In genomic region chr13:55640480-55640879, GRCm38 (mm10) we compare ENCODE assay signal across 8 mouse cellular contexts. TPM values are rescaled to one million over a fixed set of nuclear protein-coding genes. Genes with fewer than 3 reads are reported as not detected.
DNase-seq lines count a peak whose midpoint lies in the region; ATAC-seq and TF ChIP-seq lines count a peak whose summit lies in the region.
"Not testable (repeated sequence)": the region's sequence is repeated elsewhere in the genome, so short reads cannot be mapped to it uniquely, and the experiment has no call there.

No protein-coding gene starts in this region.

- H3K27me3 ChIP-seq in hindbrain, postnatal 0 days (ENCODE audit: insufficient read depth, low read length), result not testable (repeated sequence)

- H3K9ac ChIP-seq in hindbrain, postnatal 0 days (replicated peaks; ENCODE audit: low read length), result not testable (repeated sequence)

- H3K27ac ChIP-seq in hindbrain, postnatal 0 days, result not testable (repeated sequence)

- H3K4me2 ChIP-seq in hindbrain, postnatal 0 days (ENCODE audit: low read depth, low read length), result not testable (repeated sequence)

- ATAC-seq in hindbrain, postnatal 0 days, result not testable (repeated sequence)
- peak; percentile 91 for ATAC-seq in megakaryocyte, adult 5-6 weeks (ENCODE audit: poor library complexity, severe bottlenecking)

- whole genome bisulfite sequencing in hindbrain, postnatal 0 days, result 48% methylated on average over 8 of the region's 8 CpGs

- not testable (repeated sequence) for H3K9me3 ChIP-seq in hindbrain, postnatal 0 days (ENCODE audit: low read length)

- not testable (repeated sequence) for H3K4me3 ChIP-seq in hindbrain, postnatal 0 days (ENCODE audit: low read length)

- peak; percentile 82 for TF ChIP-seq CTCF in hindbrain, postnatal 0 days (IDR thresholded peaks at IDR 0.05; ENCODE audit: low read depth)

- DNase-seq in T-cell, adult 2 months (ENCODE audit: low spot score), result peak; percentile 71
- peak; percentile 83 to 88 for DNase-seq in cerebellum, postnatal 10 days
- DNase-seq in frontal cortex, postnatal 14 days (ENCODE audit: low spot score in 2 of 2), result peak; percentile 37 to 73
- peak; percentile 78 for DNase-seq in hindbrain, postnatal 0 days (ENCODE audit: low spot score)
- peak; percentile 71 to 78 for DNase-seq in left cerebral cortex, adult 18-20 months (ENCODE audit: low spot score in 2 of 2)
- peak; percentile 73 for DNase-seq in right cerebral cortex, postnatal 14 days
- DNase-seq in urinary bladder, postnatal 14 days (ENCODE audit: low spot score), result peak; percentile 75

- not testable (repeated sequence) for H3K4me1 ChIP-seq in hindbrain, postnatal 0 days (ENCODE audit: insufficient read depth, low read length)

- peaks cover 29% of the 10 kb centered on the region for H3K36me3 ChIP-seq in hindbrain, postnatal 0 days (ENCODE audit: insufficient read depth, low read length)

RNA-seq across cellular contexts. Expression of gene Ddx46, which starts 5.7 kb away (rescaled TPM):
- 17.9 and 18.7 TPM in 2 replicates for total RNA-seq in hindbrain, postnatal 0 days (2014; rRNA removed)
- 19.9 and 23.4 TPM in 2 replicates for polyA plus RNA-seq in hindbrain, postnatal 0 days (2015; fragmentation: Nextera tagmentation; extraction: Ambion mirVana)
- 10 to 100 TPM; 40.3 to 45.4 TPM for total RNA-seq in left cerebral cortex, adult 18-20 months (2021)
- total RNA-seq in megakaryocyte, adult 5-6 weeks (2015), result 44.2 and 49.5 TPM in 2 replicates
- 58.1 and 60.1 TPM in 2 replicates for total RNA-seq in megakaryocyte, adult 5-6 weeks (2017)

RNA-seq across cellular contexts. Expression of gene Caml, which starts 17.7 kb away (rescaled TPM):
- total RNA-seq in hindbrain, postnatal 0 days (2014; rRNA removed), result 70.3 and 76.2 TPM in 2 replicates
- 105 and 115 TPM in 2 replicates for polyA plus RNA-seq in hindbrain, postnatal 0 days (2015; fragmentation: Nextera tagmentation; extraction: Ambion mirVana)
- 10 to 100 TPM; 37.1 to 43.7 TPM for total RNA-seq in left cerebral cortex, adult 18-20 months (2021)
- total RNA-seq in megakaryocyte, adult 5-6 weeks (2015), result 30.5 and 30.6 TPM in 2 replicates
- 25.9 and 36.6 TPM in 2 replicates for total RNA-seq in megakaryocyte, adult 5-6 weeks (2017)

RNA-seq across cellular contexts. Expression of gene B4galt7, which starts 40.8 kb away (rescaled TPM):
- total RNA-seq in hindbrain, postnatal 0 days (2014; rRNA removed), result 66.7 and 66.8 TPM in 2 replicates
- polyA plus RNA-seq in hindbrain, postnatal 0 days (2015; fragmentation: Nextera tagmentation; extraction: Ambion mirVana), result 42.9 and 44.0 TPM in 2 replicates
- total RNA-seq in left cerebral cortex, adult 18-20 months (2021), result 10 to 100 TPM; 27.2 TPM
- total RNA-seq in megakaryocyte, adult 5-6 weeks (2015), result 10.4 TPM in 2 replicates
- total RNA-seq in megakaryocyte, adult 5-6 weeks (2017), result 11.3 and 11.8 TPM in 2 replicates

RNA-seq across cellular contexts. Expression of gene B230219D22Rik, which starts 52.4 kb away (rescaled TPM):
- total RNA-seq in hindbrain, postnatal 0 days (2014; rRNA removed), result 132 and 145 TPM in 2 replicates
- polyA plus RNA-seq in hindbrain, postnatal 0 days (2015; fragmentation: Nextera tagmentation; extraction: Ambion mirVana), result 51.7 and 55.0 TPM in 2 replicates
- 10 to 100 TPM; 70.9 to 73.2 TPM for total RNA-seq in left cerebral cortex, adult 18-20 months (2021)
- total RNA-seq in megakaryocyte, adult 5-6 weeks (2015), result 59.5 and 68.7 TPM in 2 replicates
- 32.5 and 35.8 TPM in 2 replicates for total RNA-seq in megakaryocyte, adult 5-6 weeks (2017)
